Mouse (Mus musculus) neural tube, embryonic 10.5 days (tissue): ENCODE measurements around the gene Tcirg1.

Experiments
- DNase-seq: peaks from one replicate; pipeline ENCODE4 v3.0.0-alpha.2; 2017; ENCODE audit warnings: low spot score; ENCODE audit errors: extremely low spot score

Gene Tcirg1

GRCm38 (mm10) chr19:3906795-3907786, at the start of gene Tcirg1:
Gene Tcirg1, minus strand, starts transcription at chr19:3907133.
- peak; percentile 70 for DNase-seq

- no peak for DNase-seq
These were observed 48.9 kb upstream of the Tcirg1 start for GRCm38 (mm10) chr19:3955804-3956203.

GRCm38 (mm10) chr19:3955033-3955432, 48.1 kb upstream of the Tcirg1 start:
- DNase-seq: no peak

GRCm38 (mm10) chr19:3952099-3952498, 45.2 kb upstream of the Tcirg1 start:
- DNase-seq: no peak

- DNase-seq: no peak
These were observed 44.5 kb upstream of the Tcirg1 start for GRCm38 (mm10) chr19:3951461-3951860.

- no peak for DNase-seq
These were observed 43.4 kb upstream of the Tcirg1 start for GRCm38 (mm10) chr19:3950331-3950730.

- no peak for DNase-seq
These were observed 41.6 kb upstream of the Tcirg1 start for GRCm38 (mm10) chr19:3948546-3948945.

GRCm38 (mm10) chr19:3947813-3948212, 40.9 kb upstream of the Tcirg1 start:
- DNase-seq: no peak

GRCm38 (mm10) chr19:3946715-3947114, 39.8 kb upstream of the Tcirg1 start:
- peak; percentile 69 for DNase-seq

- no peak for DNase-seq
These were observed 39.1 kb upstream of the Tcirg1 start for GRCm38 (mm10) chr19:3945872-3946564.

- DNase-seq: no peak
These were observed 36.2 kb upstream of the Tcirg1 start for GRCm38 (mm10) chr19:3942986-3943735.

GRCm38 (mm10) chr19:3942315-3942714, 35.4 kb upstream of the Tcirg1 start:
- DNase-seq: no peak

GRCm38 (mm10) chr19:3935896-3936850, 29.2 kb upstream of the Tcirg1 start:
- peak; percentile 55 for DNase-seq

- DNase-seq: peak; percentile 55
These were observed 28.3 kb upstream of the Tcirg1 start, which contains the start of gene Unc93b1 for GRCm38 (mm10) chr19:3935032-3935895. Gene Unc93b1, plus strand, starts transcription at chr19:3935186.

- no peak for DNase-seq
These were observed 24.8 kb upstream of the Tcirg1 start for GRCm38 (mm10) chr19:3931716-3932115.

GRCm38 (mm10) chr19:3930262-3931057, 23.5 kb upstream of the Tcirg1 start:
- no peak for DNase-seq

GRCm38 (mm10) chr19:3929211-3929941, 22.4 kb upstream of the Tcirg1 start, which contains the start of gene Aldh3b1:
Gene Aldh3b1, minus strand, starts transcription at chr19:3929808.
- DNase-seq: no peak

GRCm38 (mm10) chr19:3928779-3929178, 21.8 kb upstream of the Tcirg1 start:
- DNase-seq: no peak
